Mouse (Mus musculus) olfactory bulb, adult 2 months (tissue): ENCODE data around the gene Med10.

Source experiments
- CTCF ChIP-seq: fragments of 200-500 bp; IDR thresholded peaks from 2 replicates; pipeline ENCODE4 v1.5.1; 2012; ENCODE audit warnings: low read depth, mild to moderate bottlenecking, low read length, moderate library complexity; ENCODE audit not compliant: insufficient read depth
- POLR2A ChIP-seq: fragments of 200-500 bp; IDR thresholded peaks from 2 replicates; pipeline ENCODE4 v1.6.1; 2012; ENCODE audit warnings: mild to moderate bottlenecking, low read depth, low read length, moderate library complexity; ENCODE audit not compliant: insufficient read depth

- no peak for TF ChIP-seq CTCF
- TF ChIP-seq POLR2A: no peak
These were observed 51.3 kb downstream of the Med10 start for GRCm38 (mm10) chr13:69853425-69854043.
